Mouse (Mus musculus): ENCODE results near the gene Kif1b.

DNA sequence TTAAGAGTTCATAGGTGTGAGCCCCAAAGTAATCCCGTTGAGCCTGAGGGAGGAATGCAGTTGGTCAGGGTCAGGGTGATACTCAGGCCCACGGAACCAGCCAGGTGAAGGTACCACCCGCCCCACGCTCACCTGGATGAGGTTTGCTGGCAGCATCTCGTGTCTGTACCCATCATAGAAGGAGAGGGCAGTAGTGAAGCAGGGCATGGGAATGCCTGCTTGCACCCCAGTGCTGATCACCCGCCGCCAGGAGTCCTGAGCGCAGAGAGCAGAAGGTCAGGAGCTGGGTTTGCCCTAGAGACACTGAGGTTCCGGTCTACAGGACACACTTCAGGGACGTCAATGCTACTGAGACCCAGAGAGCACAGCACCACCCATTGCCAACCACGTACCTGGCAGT is 156.8 kb downstream of the Kif1b start:
- TF ChIP-seq CHD2 (IDR thresholded peaks at IDR 0.05; ENCODE audit: low read length): no peak
- no peak for TF ChIP-seq MAFK (IDR thresholded peaks at IDR 0.05; ENCODE audit: borderline replicate concordance, low read depth, low read length)
